Mouse (Mus musculus) heart, adult 2 months (tissue): ENCODE data around the gene Tagln. TPM values are rescaled to one million over a fixed set of nuclear protein-coding genes. Genes with fewer than 3 reads are reported as not detected.

ENCODE experiments used
- DNase-seq, 2 experiments: peaks; one replicate each; pipeline ENCODE4 v3.0.0; 2021
- H3K27ac ChIP-seq: fragments of 200-600 bp; 2 replicates; pipeline ENCODE4 v1.8.1; 2022
- H3K27me3 ChIP-seq: fragments of 200-500 bp; 2 replicates; pipeline ENCODE4 v1.6.1; 2012; ENCODE audit warnings: mild to moderate bottlenecking, low read length, inconsistent platforms, mixed read lengths; ENCODE audit not compliant: control insufficient read depth, insufficient read depth
- H3K36me3 ChIP-seq: fragments of 200-500 bp; 2 replicates; pipeline ENCODE4 v1.6.1; 2012; ENCODE audit warnings: low read length, inconsistent platforms; ENCODE audit not compliant: control insufficient read depth, insufficient read depth
- H3K4me1 ChIP-seq: fragments of 200-500 bp; 2 replicates; pipeline ENCODE4 v1.6.1; 2011; ENCODE audit warnings: low read length; ENCODE audit not compliant: control insufficient read depth, insufficient read depth
- H3K4me3 ChIP-seq: fragments of 200-600 bp; 2 replicates; pipeline ENCODE4 v1.8.1; 2022
- H3K79me2 ChIP-seq: fragments of 200-500 bp; replicated peaks from 2 replicates; pipeline ENCODE4 v1.6.1; 2012; ENCODE audit warnings: mild to moderate bottlenecking, inconsistent platforms, low read length, moderate library complexity, mixed read lengths; ENCODE audit not compliant: control insufficient read depth, insufficient read depth
- H3K9ac ChIP-seq: fragments of 200-500 bp; 2 replicates; pipeline ENCODE4 v1.6.1; 2012; ENCODE audit warnings: low read depth, mild to moderate bottlenecking, control low read depth, inconsistent platforms, low read length, mixed read lengths
- CTCF ChIP-seq: fragments of 200-600 bp; IDR thresholded peaks from 2 replicates; pipeline ENCODE4 v1.8.1; 2022; ENCODE audit warnings: antibody characterized with exemption, mild to moderate bottlenecking, moderate library complexity
- EP300 ChIP-seq: fragments of 200-500 bp; IDR thresholded peaks from 2 replicates; pipeline ENCODE4 v1.6.1; 2011; ENCODE audit warnings: low read depth, low read length, control low read depth; ENCODE audit not compliant: insufficient read depth
- POLR2A ChIP-seq: fragments of 200-500 bp; IDR thresholded peaks from 2 replicates; pipeline ENCODE4 v1.6.1; 2011; ENCODE audit warnings: mild to moderate bottlenecking, low read depth, low read length, control low read depth; ENCODE audit not compliant: insufficient read depth
- whole genome bisulfite sequencing: fragments of 180-500 bp; shearing (Covaris S2); methylation state at CpG from one replicate; pipeline ENCODE4 v1.1.7; 2018; 5-methylcytosine and 5-hydroxymethylcytosine counted together
- intact Hi-C: fragments of 180-260 bp; cut with DNase I; formaldehyde crosslinking; loops from one replicate; pipeline ENCODE4 v1.15.1; 2025
- polyA plus RNA-seq: library from polyadenylated mRNA; depleted of rRNA; stranded (reverse); fragments of >200 nt; gene quantifications from 2 replicates; pipeline ENCODE4 v1.2.3, GENCODE M21; 2012
- total RNA-seq, 2 experiments: library from RNA; stranded (reverse); gene quantifications; 2 replicates each; pipeline ENCODE4 v1.2.3; 2021

Tagln gene
- total and polyA plus RNA-seq, 3 experiments = 84.0 to 116 (median 93.6) TPM

GRCm38 (mm10) chr9:45980611-45981010 is 44.8 kb upstream of the Tagln start:
- peaks cover 7% of the 10 kb centered on the region for H3K4me1 ChIP-seq
- intact Hi-C loops = loop anchor here (5.0 kb wide), 1 partner anchor 73 kb away; the partner anchor contains the start of genes Pcsk7 and Rnf214
- no peak for DNase-seq
- H3K4me3 ChIP-seq = no peak overlapping the region
- H3K9ac ChIP-seq = no peak overlapping the region
- H3K79me2 ChIP-seq = peaks cover 9% of the 10 kb centered on the region
- 78% methylated on average over 1 of the region's 1 CpGs for WGBS
- no peak for TF ChIP-seq CTCF
- no peak for TF ChIP-seq POLR2A
- no peak for TF ChIP-seq EP300
- no peaks in the 10 kb centered on the region for H3K27me3 ChIP-seq
- H3K27ac ChIP-seq = no peak overlapping the region
- peaks cover 12% of the 10 kb centered on the region for H3K36me3 ChIP-seq

DNA sequence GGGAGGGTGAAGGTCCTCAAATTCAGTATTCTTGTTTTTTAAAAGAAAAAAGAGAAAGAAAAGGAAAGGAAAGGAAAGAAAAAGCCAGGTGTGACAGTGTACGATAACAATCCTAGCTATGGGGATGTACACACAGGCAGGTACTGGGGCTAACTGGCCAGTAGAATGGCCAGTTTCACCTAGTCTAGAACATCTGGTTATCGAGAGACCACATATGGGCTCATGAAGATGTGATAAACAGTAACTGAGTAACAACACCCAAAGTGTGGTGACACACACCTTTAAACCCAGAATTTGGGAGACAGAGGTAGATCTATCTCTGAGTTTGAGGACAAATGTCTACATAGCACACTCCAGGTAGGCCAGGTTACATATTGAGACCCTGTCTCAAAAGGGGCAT is 43.9 kb upstream of the Tagln start:
- 86% methylated on average over 2 of the region's 2 CpGs for WGBS
- TF ChIP-seq CTCF (no peak), EP300 (no peak)
- no peak for DNase-seq
- H3K27ac ChIP-seq = no peak overlapping the region
- H3K9ac ChIP-seq = no peak overlapping the region; the same call in 1 of the 2 replicates
- no peaks in the 10 kb centered on the region for H3K27me3 ChIP-seq
- H3K4me1 ChIP-seq = peaks cover 7% of the 10 kb centered on the region
- intact Hi-C loops = loop anchor here (5.0 kb wide), 1 partner anchor 72 kb away; the partner anchor contains the start of genes Pcsk7 and Rnf214
- H3K4me3 ChIP-seq = no peak overlapping the region
- peaks cover 12% of the 10 kb centered on the region for H3K36me3 ChIP-seq
- H3K79me2 ChIP-seq = peaks cover 9% of the 10 kb centered on the region

DNA sequence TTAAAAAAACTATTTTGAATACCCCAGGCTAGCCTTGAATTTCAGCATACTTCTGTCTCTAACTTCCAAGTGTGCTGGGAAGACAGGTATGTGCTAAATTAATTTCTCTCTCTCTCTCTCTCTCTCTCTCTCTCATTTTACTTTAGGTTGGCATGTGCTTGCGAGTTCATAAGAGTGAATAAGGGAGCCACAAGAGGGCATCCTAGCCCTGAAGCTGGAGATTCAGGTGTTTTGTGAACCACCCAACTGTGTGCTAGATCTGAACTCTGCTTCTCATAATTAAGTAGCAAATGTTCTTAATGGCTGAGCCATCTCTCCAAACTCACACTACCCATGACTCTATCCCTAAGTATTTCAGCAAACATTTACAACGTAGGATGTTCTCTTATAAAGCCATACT is 41.0 kb upstream of the Tagln start:
- peaks cover 9% of the 10 kb centered on the region for H3K79me2 ChIP-seq
- peaks cover 2% of the 10 kb centered on the region for H3K4me1 ChIP-seq
- peaks cover 15% of the 10 kb centered on the region for H3K36me3 ChIP-seq
- H3K4me3 ChIP-seq = no peak overlapping the region
- no peak for TF ChIP-seq POLR2A
- TF ChIP-seq CTCF = peak; percentile 44
- H3K27ac ChIP-seq = no peak overlapping the region
- H3K27me3 ChIP-seq = no peaks in the 10 kb centered on the region
- DNase-seq = no peak
- 68% methylated on average over 2 of the region's 2 CpGs for WGBS
- intact Hi-C loops = no loop called here
- no peak overlapping the region for H3K9ac ChIP-seq

DNA sequence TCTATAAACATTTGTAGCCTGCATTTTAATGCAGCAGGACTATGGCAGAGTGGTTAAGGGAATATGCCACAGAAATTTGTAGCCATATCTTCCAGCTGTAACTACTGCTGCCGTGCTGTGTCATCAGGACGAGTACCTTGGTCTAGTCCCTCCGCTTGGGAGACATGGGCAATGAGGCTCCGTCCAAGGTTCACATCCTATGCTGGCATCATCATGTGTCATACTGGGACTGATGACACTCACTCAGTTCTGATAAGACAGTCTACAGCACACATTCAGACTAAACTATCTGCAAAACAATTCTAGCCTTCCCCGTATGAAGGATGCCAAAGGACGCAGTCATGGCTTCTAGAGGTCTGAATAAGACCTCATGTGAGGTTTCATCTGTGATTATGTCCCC is 27.7 kb upstream of the Tagln start:
- Histone ChIP-seq H3K4me1 (peaks cover 8% of the 10 kb centered on the region), H3K79me2 (0 out of 2 replicates have a peak, but pooled peaks cover 1% of the 10 kb centered on the region), H3K4me3 (no peak overlapping the region), H3K36me3 (peaks cover 5% of the 10 kb centered on the region), H3K27ac (no peak overlapping the region), H3K27me3 (no peaks in the 10 kb centered on the region), H3K9ac (no peak overlapping the region)
- DNase-seq = no peak
- 76% methylated on average over 6 of the region's 6 CpGs for WGBS
- intact Hi-C loops = no loop called here
- TF ChIP-seq CTCF (no peak), EP300 (no peak), POLR2A (no peak)

DNA sequence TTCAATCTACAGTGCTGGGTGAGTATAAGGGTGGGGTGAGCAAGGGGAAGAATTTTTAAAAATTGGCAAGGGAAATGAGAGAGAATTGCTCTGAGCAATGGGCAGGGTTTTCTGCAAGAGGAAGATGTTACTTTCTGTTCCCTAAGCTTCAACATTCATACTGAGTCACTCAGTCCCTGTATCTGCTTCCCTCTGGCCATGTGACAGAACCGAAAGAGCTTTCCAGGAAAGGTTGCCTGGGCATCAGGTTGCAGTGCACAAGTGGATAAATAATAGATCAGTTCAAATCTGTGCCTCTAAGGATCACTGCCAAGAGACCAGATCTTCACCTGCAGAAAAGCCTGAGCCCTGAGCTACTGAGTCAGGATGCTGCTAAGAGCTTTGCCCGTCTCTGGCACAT is 26.0 kb upstream of the Tagln start:
- H3K27ac ChIP-seq = no peak overlapping the region
- peaks cover 5% of the 10 kb centered on the region for H3K36me3 ChIP-seq
- WGBS = 49% methylated on average over 2 of the region's 2 CpGs
- H3K4me3 ChIP-seq = no peak overlapping the region
- no peaks in the 10 kb centered on the region for H3K27me3 ChIP-seq
- intact Hi-C loops = no loop called here
- peaks cover 9% of the 10 kb centered on the region for H3K4me1 ChIP-seq
- TF ChIP-seq EP300 (no peak), POLR2A (no peak), CTCF (no peak)
- no peak overlapping the region for H3K9ac ChIP-seq
- DNase-seq = peak in 1 of 2 experiments; percentile 48
- H3K79me2 ChIP-seq = no peaks in the 10 kb centered on the region

GRCm38 (mm10) chr9:45959661-45960060 is 23.8 kb upstream of the Tagln start:
- WGBS = 63% methylated on average over 7 of the region's 7 CpGs
- H3K27ac ChIP-seq = no peak overlapping the region
- no peak for DNase-seq
- H3K4me3 ChIP-seq = no peak overlapping the region
- H3K79me2 ChIP-seq = no peaks in the 10 kb centered on the region
- H3K4me1 ChIP-seq = peaks cover 9% of the 10 kb centered on the region
- no peaks in the 10 kb centered on the region for H3K27me3 ChIP-seq
- TF ChIP-seq POLR2A (no peak), CTCF (no peak)
- H3K9ac ChIP-seq = no peak overlapping the region
- intact Hi-C loops = no loop called here
- H3K36me3 ChIP-seq = peaks cover 5% of the 10 kb centered on the region
